Mouse (Mus musculus) right cerebral cortex, postnatal 36 days (tissue): ENCODE data around the gene Zc3h10.
"Not testable (repeated sequence)": the region's sequence is repeated elsewhere in the genome, so short reads cannot be mapped to it uniquely, and the experiment has no call there.

Source experiments
- DNase-seq, 2 experiments: peaks; one replicate each; pipeline ENCODE4 v3.0.0; 2022; ENCODE audit warnings: low spot score in 2 of 2, mixed read lengths in 1 of 2

The Zc3h10 gene

GRCm38 (mm10) chr10:128496509-128497077 lies 51.0 kb downstream of the Zc3h10 start:
- no peak for DNase-seq

DNA sequence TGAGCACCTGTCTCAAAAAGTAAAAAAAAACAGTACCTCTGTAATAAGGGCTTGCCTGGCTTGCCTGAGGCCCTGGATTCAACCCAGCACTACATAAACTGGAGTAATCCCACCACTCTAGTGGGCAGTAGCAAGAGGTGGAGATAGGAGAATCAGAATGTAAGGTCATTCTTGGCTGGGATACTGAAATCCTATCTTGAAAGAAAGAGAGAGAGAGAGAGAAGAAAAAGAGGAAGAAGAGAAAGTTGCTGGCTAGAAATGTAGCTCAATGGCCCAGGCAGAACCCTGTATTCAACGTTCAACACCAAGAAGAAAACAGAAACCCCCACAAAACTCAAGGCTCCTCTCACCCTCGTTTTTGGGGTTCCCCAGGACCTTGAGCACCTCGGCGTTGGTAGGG lies 51.7 kb downstream of the Zc3h10 start:
- no peak for DNase-seq

DNA sequence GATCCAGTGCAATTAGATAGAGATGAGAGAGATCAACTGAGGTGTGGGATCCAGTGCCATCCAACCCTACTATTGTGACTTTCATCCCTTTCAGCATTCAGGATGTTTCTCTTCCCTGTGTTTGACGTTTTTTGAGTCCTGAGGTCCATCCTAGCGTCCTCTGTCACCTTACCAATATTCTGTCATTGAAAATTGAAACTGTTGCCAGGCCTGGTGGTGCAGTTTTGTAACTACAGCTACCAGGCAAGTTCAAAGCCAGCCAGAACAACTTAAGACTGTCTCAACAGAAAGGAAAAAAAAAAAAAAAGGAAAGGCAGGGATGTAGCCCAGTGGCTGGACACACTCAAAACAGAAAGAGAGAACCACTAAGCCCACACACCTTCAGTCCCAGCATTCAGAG lies 52.3 kb downstream of the Zc3h10 start:
- no peak for DNase-seq

DNA sequence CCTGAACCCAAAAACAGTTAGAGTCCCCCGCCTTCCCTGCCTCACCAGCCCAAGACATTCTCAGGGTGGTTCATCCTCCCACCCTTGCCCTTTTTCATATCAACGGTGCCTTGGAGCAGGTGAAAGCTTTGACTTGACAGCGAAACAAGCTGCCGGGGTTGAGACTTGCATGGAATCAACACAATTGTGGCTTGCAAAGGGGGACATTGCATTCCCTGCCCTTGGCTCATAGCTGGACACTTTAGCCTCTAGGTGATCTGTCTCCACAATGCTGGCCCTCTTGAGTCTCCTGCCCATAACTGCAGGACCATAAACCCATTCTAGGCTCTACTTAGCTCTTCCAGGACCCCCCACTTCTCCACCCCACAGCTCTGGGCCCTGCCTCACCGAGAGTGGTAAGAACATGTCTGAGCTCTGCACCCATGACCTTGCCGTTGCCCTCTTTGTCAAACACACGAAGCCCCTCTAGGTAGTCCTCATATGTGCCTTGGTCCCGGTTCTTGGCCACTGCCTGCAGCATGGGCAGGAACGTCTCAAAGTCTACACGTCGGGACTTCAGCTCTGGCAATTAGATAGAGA lies 52.8 kb downstream of the Zc3h10 start:
- no peak for DNase-seq

DNA sequence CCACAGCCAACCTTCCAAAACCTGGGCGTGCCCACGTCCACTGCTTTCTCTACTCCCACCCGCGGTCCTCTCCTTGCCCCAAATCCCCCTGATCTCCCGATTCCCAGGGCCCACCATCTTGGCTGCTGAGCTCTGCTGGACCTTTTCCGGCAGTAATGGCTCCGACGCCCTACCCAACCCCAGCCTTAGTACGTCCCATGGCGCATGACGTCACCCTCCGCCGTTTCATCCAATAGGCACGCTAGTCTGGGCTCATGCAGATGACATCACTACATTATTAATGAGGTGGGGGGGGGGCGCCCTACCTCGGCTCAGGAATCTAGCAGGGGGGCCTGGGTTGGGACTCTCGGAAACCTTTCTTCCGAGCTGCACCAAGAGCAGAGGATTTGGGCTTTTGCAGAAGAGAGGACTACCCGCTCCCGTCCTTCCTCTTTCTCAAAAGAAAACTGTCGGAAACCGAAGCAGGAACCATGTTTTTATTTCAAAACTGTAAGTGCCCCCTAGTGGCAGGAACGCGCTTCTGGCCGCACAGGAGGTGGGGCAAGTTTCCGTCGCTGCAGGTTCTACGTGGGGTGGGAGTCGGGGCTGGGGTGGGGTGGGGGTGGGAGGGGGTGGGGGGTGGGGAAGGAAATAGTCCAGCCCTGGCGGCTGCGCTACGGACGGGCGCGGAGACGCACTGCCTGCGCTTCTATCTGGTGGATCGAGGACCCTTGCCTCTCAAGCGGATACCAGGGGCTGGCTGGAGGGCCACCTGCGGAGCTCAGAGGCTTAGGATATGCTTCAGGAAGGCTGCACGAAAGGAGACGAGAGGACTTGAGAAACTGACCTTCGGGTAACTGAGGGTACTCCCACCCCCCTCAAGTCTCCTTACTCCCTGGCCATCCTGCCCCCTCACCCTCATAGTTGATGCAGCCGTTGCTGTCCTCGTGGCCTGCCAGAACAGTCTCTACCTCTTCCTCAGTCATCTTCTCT lies 53.6 kb downstream of the Zc3h10 start, which contains the start of gene Myl6:
Myl6 (minus strand) TSS at position 451 of the 972 bp plus-strand sequence.
- peak; percentile 97 for DNase-seq

DNA sequence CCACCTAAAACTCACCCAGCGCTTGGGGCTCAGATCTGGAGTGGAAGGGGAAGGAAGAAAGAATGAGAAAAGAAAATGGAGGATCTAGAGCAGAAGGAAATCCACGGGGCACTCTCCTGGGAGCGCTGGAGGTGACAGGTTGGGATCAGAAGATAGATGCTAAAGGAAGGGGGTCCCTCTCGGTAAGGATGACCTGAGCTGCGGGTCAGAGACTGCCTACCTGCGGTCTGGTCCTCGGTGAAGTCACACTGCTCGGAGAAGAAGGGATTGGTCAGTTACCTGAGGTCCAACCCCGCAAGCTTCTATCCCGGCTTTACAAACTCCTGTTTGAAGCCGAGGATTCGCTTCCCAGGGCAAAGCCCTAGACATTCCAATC lies 54.3 kb downstream of the Zc3h10 start:
- DNase-seq: no peak

DNA sequence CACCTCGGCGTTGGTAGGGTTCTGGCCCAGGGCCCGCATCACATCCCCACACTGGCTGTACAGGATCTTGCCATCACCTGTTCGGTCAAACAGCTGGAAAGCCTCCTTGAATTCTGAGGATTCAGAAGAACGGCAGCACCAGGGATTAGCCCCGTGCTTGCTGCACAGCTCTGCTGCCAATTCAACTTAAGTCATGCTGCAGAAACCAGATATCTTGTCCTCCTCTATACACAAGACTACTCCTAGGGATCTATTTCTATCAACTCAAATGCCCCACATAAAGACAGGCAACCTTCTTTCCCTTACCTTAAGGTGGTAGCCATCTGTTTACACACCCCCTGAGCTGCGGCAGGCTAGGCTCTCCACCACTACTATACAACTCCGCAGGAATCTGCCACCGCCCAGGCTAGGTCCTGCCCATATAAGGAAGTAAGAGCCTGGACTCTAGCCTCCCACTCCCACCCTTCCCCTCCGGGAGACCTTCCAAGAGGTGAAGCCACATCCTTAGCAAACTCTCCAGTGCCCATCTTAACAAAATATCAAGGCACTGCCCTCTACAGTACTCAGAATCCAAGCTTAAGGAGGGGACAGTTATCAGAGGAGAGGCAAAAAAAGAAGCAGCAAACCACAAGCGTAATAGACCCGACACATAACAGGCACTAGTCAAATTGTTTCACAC lies 54.8 kb downstream of the Zc3h10 start:
- peak; percentile 47 to 68 for DNase-seq

DNA sequence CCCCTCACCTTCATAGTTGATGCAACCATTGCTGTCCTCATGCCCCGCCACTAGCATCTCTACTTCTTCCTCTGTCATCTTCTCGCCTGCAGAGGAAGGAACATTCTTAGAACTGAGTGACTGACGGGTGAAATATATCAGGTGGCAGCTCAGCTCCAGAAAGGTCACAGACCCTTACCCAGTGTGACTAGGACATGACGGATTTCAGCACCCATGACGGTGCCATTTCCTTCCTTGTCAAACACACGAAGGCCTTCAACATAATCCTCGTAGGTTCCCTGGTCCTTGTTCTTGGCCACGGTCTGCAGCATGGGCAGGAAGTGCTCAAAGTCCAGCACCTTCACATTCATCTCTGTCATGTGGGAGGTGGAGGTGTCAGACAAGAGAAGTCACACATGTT lies 55.5 kb downstream of the Zc3h10 start:
- not testable (repeated sequence) for DNase-seq
